Mouse (Mus musculus): ENCODE measurements around the gene Card11. TPM values are rescaled to one million over a fixed set of nuclear protein-coding genes. Genes with fewer than 3 reads are reported as not detected.

Card11 gene
- polyA plus RNA-seq, 1 experiment from 2014 or later = 0.04 TPM

DNA sequence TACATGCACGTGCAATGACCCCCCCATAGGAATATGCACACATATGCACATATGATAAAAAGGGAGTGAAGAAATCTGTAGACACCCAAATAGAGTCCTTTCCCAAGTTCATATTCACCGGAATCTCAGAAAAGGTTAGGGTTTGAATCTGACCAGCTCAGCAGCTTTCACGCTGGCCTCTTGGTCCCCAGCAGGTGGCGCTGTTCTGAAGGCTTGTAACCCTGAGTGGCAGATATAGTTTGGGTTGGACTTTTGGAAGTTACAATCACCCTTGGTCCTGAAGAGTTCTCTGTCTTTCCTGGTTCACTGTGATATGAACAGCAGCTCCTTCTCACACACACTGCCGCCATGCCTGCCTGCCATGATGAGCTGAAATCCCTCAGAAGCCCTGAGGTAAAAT, 24.1 kb upstream of the Card11 start:
- no peaks in the 10 kb centered on the region for H3K4me1 ChIP-seq
- no peaks in the 10 kb centered on the region for H3K36me3 ChIP-seq (replicated peaks)
- no peak overlapping the region for H3K4me2 ChIP-seq
- 67% methylated on average over 5 of the region's 5 CpGs for WGBS
- no peak for ATAC-seq (ENCODE audit: low FRiP score)
- H3K27me3 ChIP-seq = no peaks in the 10 kb centered on the region
- H3K4me3 ChIP-seq (replicated peaks) = no peak overlapping the region
- no peak overlapping the region for H3K27ac ChIP-seq
- H3K9me3 ChIP-seq = 0 out of 2 replicates have a peak, but pooled peaks cover 15% of the 10 kb centered on the region
- no peak overlapping the region for H3K9ac ChIP-seq

GRCm38 (mm10) chr5:141017927-141018700, 17.7 kb upstream of the Card11 start:
- 84% methylated on average over 2 of the region's 2 CpGs for WGBS
- no peak overlapping the region for H3K4me3 ChIP-seq (replicated peaks)
- no peak for ATAC-seq (ENCODE audit: low FRiP score)
- no peaks in the 10 kb centered on the region for H3K36me3 ChIP-seq (replicated peaks)
- H3K4me1 ChIP-seq = no peaks in the 10 kb centered on the region; the same call in 1 of the 2 replicates
- H3K9ac ChIP-seq = no peak overlapping the region
- no peaks in the 10 kb centered on the region for H3K27me3 ChIP-seq
- H3K27ac ChIP-seq = no peak overlapping the region
- H3K4me2 ChIP-seq = no peak overlapping the region
- 0 out of 2 replicates have a peak, but pooled peaks cover 12% of the 10 kb centered on the region for H3K9me3 ChIP-seq

DNA sequence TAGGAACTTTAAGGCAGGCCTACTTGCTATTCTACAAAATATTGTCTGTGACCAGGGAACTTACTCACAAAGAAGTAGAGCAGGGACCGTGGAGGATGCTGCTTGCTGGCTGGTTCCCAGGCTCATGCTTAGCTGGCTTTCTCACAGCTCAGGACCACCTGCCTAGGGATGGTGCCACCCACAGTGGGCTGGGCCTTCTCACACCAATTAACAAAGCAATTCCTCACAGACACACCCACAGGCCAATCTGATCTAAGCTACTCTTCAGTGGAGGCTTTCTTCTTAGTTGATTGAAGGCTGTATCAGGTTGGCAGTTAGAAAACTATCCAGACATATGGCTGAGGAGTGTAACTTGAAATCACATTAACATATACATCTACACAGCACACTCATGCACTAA, 15.7 kb upstream of the Card11 start:
- Histone ChIP-seq H3K4me3 (replicated peaks) (no peak overlapping the region), H3K9me3 (0 out of 2 replicates have a peak, but pooled peaks cover 1% of the 10 kb centered on the region), H3K4me2 (no peak overlapping the region), H3K4me1 (no peaks in the 10 kb centered on the region; the same call in 1 of the 2 replicates), H3K36me3 (replicated peaks) (no peaks in the 10 kb centered on the region), H3K27ac (no peak overlapping the region), H3K27me3 (no peaks in the 10 kb centered on the region), H3K9ac (no peak overlapping the region)
- WGBS = 56% methylated on average over 1 of the region's 1 CpGs
- no peak for ATAC-seq (ENCODE audit: low FRiP score)

GRCm38 (mm10) chr5:141014216-141014615, 13.8 kb upstream of the Card11 start:
- 90% methylated on average over 6 of the region's 6 CpGs for whole genome bisulfite sequencing
- no peak for ATAC-seq (ENCODE audit: low FRiP score)
- Histone ChIP-seq H3K9ac (no peak overlapping the region), H3K27me3 (no peaks in the 10 kb centered on the region), H3K9me3 (no peaks in the 10 kb centered on the region), H3K4me3 (replicated peaks) (no peak overlapping the region), H3K36me3 (replicated peaks) (no peaks in the 10 kb centered on the region), H3K4me2 (no peak overlapping the region), H3K27ac (no peak overlapping the region), H3K4me1 (no peaks in the 10 kb centered on the region; the same call in 1 of the 2 replicates)

- 87% methylated on average over 9 of the region's 9 CpGs for WGBS
- Histone ChIP-seq H3K9me3 (no peaks in the 10 kb centered on the region), H3K4me1 (no peaks in the 10 kb centered on the region; the same call in 1 of the 2 replicates), H3K4me2 (no peak overlapping the region), H3K9ac (no peak overlapping the region), H3K36me3 (replicated peaks) (no peaks in the 10 kb centered on the region), H3K27me3 (no peaks in the 10 kb centered on the region), H3K4me3 (replicated peaks) (no peak overlapping the region), H3K27ac (no peak overlapping the region)
- ATAC-seq (ENCODE audit: low FRiP score) = no peak
Observed at GRCm38 (mm10) chr5:141013465-141013864, 13.1 kb upstream of the Card11 start.

DNA sequence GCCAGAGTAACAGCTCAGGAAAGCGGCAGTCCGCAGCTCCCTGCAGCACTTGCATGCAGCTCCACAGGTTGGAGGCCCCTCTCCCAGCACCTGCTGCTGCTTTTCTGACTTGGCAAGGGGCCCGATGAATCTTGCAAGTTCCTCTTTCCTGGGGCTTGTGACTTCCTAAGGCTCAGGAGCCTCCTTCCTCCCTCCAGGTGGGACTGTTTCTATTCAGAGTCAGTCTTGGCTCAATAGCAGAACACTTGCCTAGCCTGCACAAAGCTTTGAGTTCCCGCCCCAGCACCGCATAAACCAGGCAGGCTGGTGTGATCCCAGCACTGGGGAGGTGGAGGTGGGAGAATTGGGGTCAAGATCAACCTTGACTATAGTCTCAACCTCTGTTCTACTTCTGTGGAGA, 5.1 kb upstream of the Card11 start:
- no peak for ATAC-seq (ENCODE audit: low FRiP score)
- H3K4me3 ChIP-seq (replicated peaks) = no peak overlapping the region
- H3K4me2 ChIP-seq = no peak overlapping the region
- no peaks in the 10 kb centered on the region for H3K27me3 ChIP-seq
- H3K27ac ChIP-seq = no peak overlapping the region
- no peak overlapping the region for H3K9ac ChIP-seq
- H3K36me3 ChIP-seq (replicated peaks) = no peaks in the 10 kb centered on the region
- no peaks in the 10 kb centered on the region for H3K9me3 ChIP-seq
- 76% methylated on average over 5 of the region's 5 CpGs for WGBS
- no peaks in the 10 kb centered on the region for H3K4me1 ChIP-seq

DNA sequence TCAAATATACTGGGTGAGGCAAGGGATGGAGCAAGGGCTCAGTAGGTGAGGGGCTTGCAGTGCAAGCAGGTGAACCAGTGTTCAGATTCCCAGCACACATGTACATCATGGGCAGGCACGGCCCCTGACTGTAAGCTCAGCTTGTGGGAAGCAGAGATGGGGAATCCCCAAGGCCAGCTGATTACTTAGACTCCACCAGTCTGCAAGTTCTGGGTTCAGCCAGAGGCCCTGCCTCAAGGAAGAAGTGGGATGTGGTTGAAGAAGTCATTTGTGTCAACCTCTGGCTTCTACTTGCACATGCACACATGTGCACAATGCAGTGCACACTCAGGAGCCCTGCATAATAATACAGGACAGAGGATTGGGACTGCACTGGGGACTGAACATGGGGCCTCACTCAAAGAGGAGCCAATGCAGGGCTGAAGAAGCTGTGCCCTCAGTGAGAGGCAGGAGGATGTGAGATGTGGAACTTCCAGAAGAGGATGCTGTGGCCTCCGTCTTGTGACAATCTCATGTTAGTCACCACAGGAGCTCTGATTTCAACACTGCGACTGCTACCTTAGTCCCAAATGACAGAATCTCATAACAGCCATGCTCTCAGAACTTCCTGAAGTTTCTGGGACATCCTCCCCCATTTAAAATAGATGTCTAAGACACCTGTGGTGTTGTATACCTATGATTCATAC, 3.8 kb upstream of the Card11 start:
- H3K9me3 ChIP-seq = no peaks in the 10 kb centered on the region
- no peaks in the 10 kb centered on the region for H3K36me3 ChIP-seq (replicated peaks)
- WGBS = 89% methylated on average over 3 of the region's 3 CpGs
- no peak overlapping the region for H3K4me2 ChIP-seq
- H3K4me3 ChIP-seq (replicated peaks) = no peak overlapping the region
- H3K27me3 ChIP-seq = no peaks in the 10 kb centered on the region
- H3K27ac ChIP-seq = no peak overlapping the region
- no peak overlapping the region for H3K9ac ChIP-seq
- H3K4me1 ChIP-seq = no peaks in the 10 kb centered on the region
- ATAC-seq (ENCODE audit: low FRiP score) = no peak

- Histone ChIP-seq H3K4me2 (no peak overlapping the region), H3K9me3 (no peaks in the 10 kb centered on the region), H3K27me3 (no peaks in the 10 kb centered on the region), H3K36me3 (replicated peaks) (no peaks in the 10 kb centered on the region), H3K4me1 (no peaks in the 10 kb centered on the region), H3K4me3 (replicated peaks) (no peak overlapping the region), H3K9ac (no peak overlapping the region), H3K27ac (no peak overlapping the region)
- no peak for ATAC-seq (ENCODE audit: low FRiP score)
- 85% methylated on average over 7 of the region's 7 CpGs for WGBS
Observed at GRCm38 (mm10) chr5:140999178-140999672, 1.2 kb downstream of the Card11 start.

DNA sequence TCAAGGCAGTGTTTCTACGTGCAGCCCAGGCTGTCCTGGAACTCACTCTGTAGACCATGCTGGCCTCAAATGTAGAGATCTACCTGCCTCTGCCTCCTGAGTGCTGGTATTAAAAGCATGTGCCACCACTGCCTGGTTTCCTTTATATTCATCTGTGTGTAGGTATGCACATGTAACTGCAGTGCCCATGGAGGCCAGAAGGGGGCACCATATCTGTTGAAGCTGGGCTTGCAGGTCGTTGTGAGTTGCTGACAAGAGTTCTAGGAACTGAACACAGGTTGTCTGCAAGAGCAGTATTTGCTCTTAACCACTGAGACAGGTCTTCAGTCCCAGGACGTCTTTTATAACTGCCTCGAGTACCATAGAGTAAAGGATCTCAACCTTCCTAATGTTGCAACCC, 2.6 kb downstream of the Card11 start:
- Histone ChIP-seq H3K27ac (no peak overlapping the region), H3K4me2 (no peak overlapping the region), H3K9me3 (no peaks in the 10 kb centered on the region), H3K4me1 (no peaks in the 10 kb centered on the region), H3K4me3 (replicated peaks) (no peak overlapping the region), H3K9ac (no peak overlapping the region), H3K36me3 (replicated peaks) (no peaks in the 10 kb centered on the region), H3K27me3 (no peaks in the 10 kb centered on the region)
- 87% methylated on average over 4 of the region's 4 CpGs for WGBS
- no peak for ATAC-seq (ENCODE audit: low FRiP score)

GRCm38 (mm10) chr5:140992093-140993070, 8.0 kb downstream of the Card11 start:
- Histone ChIP-seq H3K4me1 (no peaks in the 10 kb centered on the region), H3K27me3 (no peaks in the 10 kb centered on the region), H3K9me3 (no peaks in the 10 kb centered on the region), H3K4me3 (replicated peaks) (no peak overlapping the region), H3K27ac (no peak overlapping the region), H3K36me3 (replicated peaks) (no peaks in the 10 kb centered on the region), H3K4me2 (no peak overlapping the region), H3K9ac (no peak overlapping the region)
- 79% methylated on average over 11 of the region's 11 CpGs for WGBS
- ATAC-seq (ENCODE audit: low FRiP score) = no peak

GRCm38 (mm10) chr5:140985311-140986050, 14.9 kb downstream of the Card11 start:
- Histone ChIP-seq H3K4me3 (replicated peaks) (no peak overlapping the region), H3K9me3 (no peaks in the 10 kb centered on the region), H3K27ac (no peak overlapping the region), H3K9ac (no peak overlapping the region), H3K27me3 (no peaks in the 10 kb centered on the region), H3K4me2 (no peak overlapping the region), H3K36me3 (replicated peaks) (no peaks in the 10 kb centered on the region), H3K4me1 (no peaks in the 10 kb centered on the region)
- no peak for ATAC-seq (ENCODE audit: low FRiP score)
- WGBS = 92% methylated on average over 9 of the region's 9 CpGs
